Mouse (Mus musculus): ENCODE data around the gene Rfc4. TPM values are rescaled to one million over a fixed set of nuclear protein-coding genes. Genes with fewer than 3 reads are reported as not detected.
A peak's percentile ranks its signal among the peaks of the same experiment; 100 is the strongest.

Gene Rfc4
- polyA plus RNA-seq (2015; fragmentation: Nextera tagmentation; extraction: Ambion mirVana), result 71.7 and 87.2 TPM in 2 replicates

GRCm38 (mm10) chr16:23127673-23128375 lies at the start of gene Rfc4:
Gene Rfc4 (minus strand): TSS chr16:23127737.
- WGBS, result under 1% methylated on average over 51 of the region's 51 CpGs
- Histone ChIP-seq H3K4me2 (replicated peaks) (peak within 1 kb of the TSS; percentile 88), H3K36me3 (peaks cover 9% of the 10 kb centered on the region), H3K4me1 (peaks cover 26% of the 10 kb centered on the region), H3K9me3 (no peaks in the 10 kb centered on the region), H3K27me3 (no peaks in the 10 kb centered on the region), H3K27ac (replicated peaks) (peak within 1 kb of the TSS; percentile 95), H3K9ac (replicated peaks) (peak within 1 kb of the TSS; percentile 91), H3K4me3 (peak within 1 kb of the TSS; percentile 66)
- ATAC-seq (replicated peaks), result peak; percentile 96

GRCm38 (mm10) chr16:23175956-23176355 lies 48.4 kb upstream of the Rfc4 start:
- no peaks in the 10 kb centered on the region for H3K27me3 ChIP-seq
- no peak for ATAC-seq (replicated peaks)
- no peak overlapping the region for H3K27ac ChIP-seq (replicated peaks)
- WGBS, result 70% methylated on average over 3 of the region's 3 CpGs
- no peak overlapping the region for H3K9ac ChIP-seq (replicated peaks)
- no peak overlapping the region for H3K4me3 ChIP-seq
- H3K9me3 ChIP-seq, result no peaks in the 10 kb centered on the region
- H3K36me3 ChIP-seq, result no peaks in the 10 kb centered on the region
- H3K4me2 ChIP-seq (replicated peaks), result no peak overlapping the region
- H3K4me1 ChIP-seq, result no peaks in the 10 kb centered on the region

GRCm38 (mm10) chr16:23174855-23175254 lies 47.3 kb upstream of the Rfc4 start:
- Histone ChIP-seq H3K36me3 (no peaks in the 10 kb centered on the region), H3K9me3 (no peaks in the 10 kb centered on the region), H3K4me1 (no peaks in the 10 kb centered on the region), H3K27ac (replicated peaks) (no peak overlapping the region), H3K4me2 (replicated peaks) (no peak overlapping the region), H3K27me3 (no peaks in the 10 kb centered on the region), H3K9ac (replicated peaks) (no peak overlapping the region), H3K4me3 (no peak overlapping the region)
- 96% methylated on average over 5 of the region's 5 CpGs for WGBS
- ATAC-seq (replicated peaks), result no peak

GRCm38 (mm10) chr16:23173904-23174303 lies 46.4 kb upstream of the Rfc4 start:
- Histone ChIP-seq H3K27ac (replicated peaks) (no peak overlapping the region), H3K27me3 (no peaks in the 10 kb centered on the region), H3K9ac (replicated peaks) (no peak overlapping the region), H3K4me2 (replicated peaks) (no peak overlapping the region), H3K4me3 (no peak overlapping the region), H3K36me3 (no peaks in the 10 kb centered on the region), H3K4me1 (no peaks in the 10 kb centered on the region), H3K9me3 (no peaks in the 10 kb centered on the region)
- no peak for ATAC-seq (replicated peaks)
- WGBS, result 94% methylated on average over 5 of the region's 5 CpGs

DNA sequence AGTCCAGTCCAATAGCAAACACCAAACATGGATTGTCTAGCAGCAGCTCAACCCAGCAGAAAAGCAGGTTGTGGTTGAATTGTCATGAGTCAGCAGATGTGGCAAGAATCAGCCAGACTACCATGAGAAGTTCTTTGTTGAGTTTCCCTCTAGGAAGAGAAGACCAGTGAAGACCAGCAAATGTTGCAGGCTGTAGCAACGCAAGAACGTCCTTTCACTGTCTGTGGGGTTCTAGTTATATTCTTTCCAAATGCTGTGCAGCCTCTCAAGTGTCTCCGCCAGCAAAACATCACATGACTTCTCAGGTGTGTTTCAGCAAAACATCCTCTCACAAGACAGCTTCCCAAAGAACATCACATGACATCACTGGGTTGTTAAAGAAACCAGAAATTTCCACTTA lies 43.3 kb upstream of the Rfc4 start:
- no peak for ATAC-seq (replicated peaks)
- Histone ChIP-seq H3K27ac (replicated peaks) (no peak overlapping the region), H3K4me1 (no peaks in the 10 kb centered on the region), H3K9ac (replicated peaks) (no peak overlapping the region), H3K27me3 (no peaks in the 10 kb centered on the region), H3K9me3 (no peaks in the 10 kb centered on the region), H3K4me3 (no peak overlapping the region), H3K4me2 (replicated peaks) (no peak overlapping the region), H3K36me3 (no peaks in the 10 kb centered on the region)
- WGBS, result 96% methylated on average over 3 of the region's 3 CpGs

- no peak for ATAC-seq (replicated peaks)
- H3K27ac ChIP-seq (replicated peaks), result no peak overlapping the region
- no peak overlapping the region for H3K4me3 ChIP-seq
- H3K27me3 ChIP-seq, result no peaks in the 10 kb centered on the region
- 73% methylated on average over 5 of the region's 5 CpGs for WGBS
- H3K36me3 ChIP-seq, result no peaks in the 10 kb centered on the region
- H3K9ac ChIP-seq (replicated peaks), result no peak overlapping the region
- no peaks in the 10 kb centered on the region for H3K4me1 ChIP-seq
- H3K4me2 ChIP-seq (replicated peaks), result no peak overlapping the region
- H3K9me3 ChIP-seq, result no peaks in the 10 kb centered on the region
Measured at GRCm38 (mm10) chr16:23167079-23167478, 39.5 kb upstream of the Rfc4 start.

DNA sequence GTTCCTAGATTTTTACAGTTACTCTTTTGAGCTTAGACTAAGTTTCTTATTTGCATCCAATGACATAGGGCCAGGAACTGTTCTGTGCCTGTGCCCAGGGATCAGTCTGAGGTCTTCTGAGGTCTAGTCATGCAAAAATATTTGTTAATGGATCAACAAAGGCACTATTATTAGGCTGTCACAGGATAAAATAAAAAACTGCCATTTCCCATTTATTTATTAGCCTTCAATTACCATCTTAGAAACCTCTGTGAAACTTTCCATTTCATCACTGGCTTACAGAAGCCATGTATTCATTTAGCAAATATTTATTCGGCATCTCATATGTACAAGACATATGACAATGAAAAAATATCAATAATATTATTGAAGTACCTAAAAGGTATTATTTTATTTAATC lies 39.1 kb upstream of the Rfc4 start:
- Histone ChIP-seq H3K4me1 (no peaks in the 10 kb centered on the region), H3K9me3 (no peaks in the 10 kb centered on the region), H3K4me3 (no peak overlapping the region), H3K27me3 (no peaks in the 10 kb centered on the region), H3K36me3 (no peaks in the 10 kb centered on the region), H3K9ac (replicated peaks) (no peak overlapping the region), H3K27ac (replicated peaks) (no peak overlapping the region), H3K4me2 (replicated peaks) (no peak overlapping the region)
- 89% methylated on average over 1 of the region's 1 CpGs for WGBS
- no peak for ATAC-seq (replicated peaks)

DNA sequence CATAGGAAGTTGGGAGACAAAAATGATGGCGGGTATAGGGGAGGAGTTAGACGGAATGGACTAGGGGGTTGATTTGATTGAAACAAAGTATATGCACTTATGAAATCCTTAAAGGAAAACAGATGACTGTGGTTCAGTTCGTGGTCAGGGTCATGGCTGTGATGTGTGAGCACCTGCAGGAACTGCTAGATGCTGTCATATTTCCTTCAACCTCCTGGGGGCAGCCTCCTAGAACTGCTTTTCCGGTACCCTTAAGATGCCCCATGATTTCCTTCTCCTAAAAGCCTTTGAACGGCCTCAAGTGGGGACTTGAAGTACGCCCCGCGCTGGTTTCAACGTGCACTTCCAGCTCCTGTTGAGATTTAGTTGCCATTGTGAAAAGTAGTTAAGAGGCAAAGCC lies 37.9 kb upstream of the Rfc4 start:
- H3K27ac ChIP-seq (replicated peaks), result no peak overlapping the region
- WGBS, result 43% methylated on average over 9 of the region's 9 CpGs
- H3K4me2 ChIP-seq (replicated peaks), result no peak overlapping the region
- no peaks in the 10 kb centered on the region for H3K9me3 ChIP-seq
- H3K27me3 ChIP-seq, result no peaks in the 10 kb centered on the region
- no peak for ATAC-seq (replicated peaks)
- H3K36me3 ChIP-seq, result no peaks in the 10 kb centered on the region
- H3K4me1 ChIP-seq, result no peaks in the 10 kb centered on the region
- H3K4me3 ChIP-seq, result no peak overlapping the region
- no peak overlapping the region for H3K9ac ChIP-seq (replicated peaks)

DNA sequence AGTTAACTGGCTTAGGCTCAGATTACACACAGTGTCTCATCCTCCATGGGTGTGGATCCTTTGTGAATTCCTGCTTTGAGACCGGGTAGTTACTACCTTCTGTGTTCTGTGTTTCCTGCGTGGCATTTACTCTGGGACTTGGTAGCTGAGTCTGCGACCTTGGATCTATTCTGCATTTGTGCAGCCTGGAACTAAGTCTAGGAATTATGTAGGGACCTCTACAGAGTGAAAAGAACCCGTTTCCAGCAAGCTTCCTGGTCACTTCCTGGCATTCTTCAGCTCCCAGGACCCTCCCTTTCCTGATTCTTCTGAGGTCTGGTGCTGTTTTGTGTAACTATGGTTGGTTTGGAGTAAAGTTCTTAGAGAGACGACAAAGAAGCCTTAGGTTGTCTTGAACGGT lies 36.9 kb upstream of the Rfc4 start:
- Histone ChIP-seq H3K4me3 (no peak overlapping the region), H3K9ac (replicated peaks) (no peak overlapping the region), H3K27ac (replicated peaks) (no peak overlapping the region), H3K4me2 (replicated peaks) (no peak overlapping the region), H3K27me3 (no peaks in the 10 kb centered on the region), H3K9me3 (no peaks in the 10 kb centered on the region), H3K36me3 (no peaks in the 10 kb centered on the region), H3K4me1 (no peaks in the 10 kb centered on the region)
- ATAC-seq (replicated peaks), result no peak
- WGBS, result 69% methylated on average over 6 of the region's 6 CpGs

DNA sequence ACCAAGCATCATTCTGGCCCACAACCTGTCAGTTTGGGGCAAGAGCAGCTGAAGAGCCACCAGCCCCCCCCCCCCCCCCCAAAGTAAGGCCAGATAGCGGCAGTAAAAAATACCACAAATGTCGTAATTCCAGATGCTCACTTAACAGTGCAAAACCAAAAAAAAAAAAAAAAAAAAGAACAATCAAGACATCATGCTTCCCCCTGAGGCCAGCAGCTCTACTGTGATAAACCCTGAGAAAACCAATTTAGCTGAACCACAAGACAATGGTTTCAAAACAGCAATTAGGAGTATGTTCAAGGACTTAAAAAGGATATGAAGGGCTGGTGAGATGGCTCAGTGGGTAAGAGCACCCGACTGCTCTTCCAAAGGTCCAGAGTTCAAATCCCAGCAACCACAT lies 34.6 kb upstream of the Rfc4 start:
- Histone ChIP-seq H3K36me3 (no peaks in the 10 kb centered on the region), H3K4me2 (replicated peaks) (no peak overlapping the region), H3K9ac (replicated peaks) (no peak overlapping the region), H3K4me3 (no peak overlapping the region), H3K9me3 (no peaks in the 10 kb centered on the region), H3K4me1 (no peaks in the 10 kb centered on the region), H3K27me3 (no peaks in the 10 kb centered on the region), H3K27ac (replicated peaks) (no peak overlapping the region)
- 87% methylated on average over 3 of the region's 3 CpGs for WGBS
- no peak for ATAC-seq (replicated peaks)

DNA sequence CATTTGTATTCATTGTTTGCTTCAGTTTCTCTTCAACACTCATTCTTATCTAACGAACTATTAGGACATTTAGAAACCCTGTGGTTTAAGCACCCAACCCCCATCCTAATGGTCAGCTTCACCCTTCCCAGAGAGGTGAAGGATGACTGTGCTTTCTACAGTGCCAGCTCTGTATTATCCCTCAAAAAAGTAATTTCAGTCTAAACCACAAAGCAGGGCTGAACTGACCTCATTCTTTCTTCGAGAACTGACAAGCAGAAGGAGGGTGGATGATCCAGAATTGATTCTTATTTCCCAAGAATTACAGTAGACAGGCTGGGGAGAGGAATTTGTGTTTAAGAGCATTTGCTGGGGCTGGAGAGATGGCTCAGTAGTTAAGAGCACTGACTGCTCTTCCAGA lies 32.2 kb upstream of the Rfc4 start:
- Histone ChIP-seq H3K9me3 (no peaks in the 10 kb centered on the region), H3K9ac (replicated peaks) (no peak overlapping the region), H3K36me3 (no peaks in the 10 kb centered on the region), H3K4me1 (no peaks in the 10 kb centered on the region), H3K4me2 (replicated peaks) (no peak overlapping the region), H3K4me3 (no peak overlapping the region), H3K27ac (replicated peaks) (no peak overlapping the region), H3K27me3 (no peaks in the 10 kb centered on the region)
- 45% methylated on average over 2 of the region's 2 CpGs for WGBS
- no peak for ATAC-seq (replicated peaks)

GRCm38 (mm10) chr16:23158957-23159356 lies 31.4 kb upstream of the Rfc4 start:
- Histone ChIP-seq H3K27ac (replicated peaks) (no peak overlapping the region), H3K4me3 (no peak overlapping the region), H3K9me3 (no peaks in the 10 kb centered on the region), H3K4me2 (replicated peaks) (no peak overlapping the region), H3K36me3 (no peaks in the 10 kb centered on the region), H3K9ac (replicated peaks) (no peak overlapping the region), H3K27me3 (no peaks in the 10 kb centered on the region), H3K4me1 (no peaks in the 10 kb centered on the region)
- 72% methylated on average over 2 of the region's 2 CpGs for WGBS
- no peak for ATAC-seq (replicated peaks)

DNA sequence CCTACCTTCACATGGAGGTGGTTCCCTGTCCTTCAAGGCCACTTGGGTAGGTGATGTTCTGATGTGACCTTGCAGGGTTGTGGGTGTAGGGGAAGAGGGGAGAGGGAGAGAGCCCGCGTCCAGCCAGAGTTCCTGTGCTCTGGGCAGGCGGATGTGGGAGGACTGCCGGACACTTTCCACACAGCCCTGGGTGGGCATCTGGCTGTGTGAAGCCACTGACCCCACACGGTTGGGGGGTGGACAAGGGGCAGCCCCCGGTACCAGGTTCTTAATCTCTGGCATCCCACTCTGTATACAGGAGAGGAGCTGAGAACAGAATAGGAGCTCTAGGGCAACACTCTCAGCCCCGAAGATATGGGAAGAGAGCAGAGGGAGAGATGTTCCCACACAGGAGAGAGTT lies 30.8 kb upstream of the Rfc4 start:
- ATAC-seq (replicated peaks), result no peak
- Histone ChIP-seq H3K4me2 (replicated peaks) (no peak overlapping the region), H3K36me3 (no peaks in the 10 kb centered on the region), H3K9ac (replicated peaks) (no peak overlapping the region), H3K4me1 (no peaks in the 10 kb centered on the region), H3K27me3 (no peaks in the 10 kb centered on the region), H3K9me3 (no peaks in the 10 kb centered on the region), H3K27ac (replicated peaks) (no peak overlapping the region), H3K4me3 (no peak overlapping the region)
- 86% methylated on average over 7 of the region's 7 CpGs for WGBS

Measured in forebrain, embryonic 15.5 days (tissue).